Mouse (Mus musculus) left cerebral cortex, postnatal 4 days (tissue): ENCODE measurements around the gene Thap8. TPM values are rescaled to one million over a fixed set of nuclear protein-coding genes. Genes with fewer than 3 reads are reported as not detected.
"Not testable (repeated sequence)": the region's sequence is repeated elsewhere in the genome, so short reads cannot be mapped to it uniquely, and the experiment has no call there.

Experiments
- DNase-seq: peaks from one replicate; pipeline ENCODE4 v3.0.0-alpha.2; 2022
- intact Hi-C: fragments of 180-260 bp; cut with DNase I; formaldehyde crosslinking; loops from one replicate; pipeline ENCODE4 v1.15.1; 2025
- total RNA-seq, 2 experiments: library from RNA; stranded (reverse); gene quantifications; 2 replicates each; pipeline ENCODE4 v1.2.3; 2021

Gene Thap8
- total RNA-seq, result under 1 TPM; 0.40 to 0.54 TPM

DNA sequence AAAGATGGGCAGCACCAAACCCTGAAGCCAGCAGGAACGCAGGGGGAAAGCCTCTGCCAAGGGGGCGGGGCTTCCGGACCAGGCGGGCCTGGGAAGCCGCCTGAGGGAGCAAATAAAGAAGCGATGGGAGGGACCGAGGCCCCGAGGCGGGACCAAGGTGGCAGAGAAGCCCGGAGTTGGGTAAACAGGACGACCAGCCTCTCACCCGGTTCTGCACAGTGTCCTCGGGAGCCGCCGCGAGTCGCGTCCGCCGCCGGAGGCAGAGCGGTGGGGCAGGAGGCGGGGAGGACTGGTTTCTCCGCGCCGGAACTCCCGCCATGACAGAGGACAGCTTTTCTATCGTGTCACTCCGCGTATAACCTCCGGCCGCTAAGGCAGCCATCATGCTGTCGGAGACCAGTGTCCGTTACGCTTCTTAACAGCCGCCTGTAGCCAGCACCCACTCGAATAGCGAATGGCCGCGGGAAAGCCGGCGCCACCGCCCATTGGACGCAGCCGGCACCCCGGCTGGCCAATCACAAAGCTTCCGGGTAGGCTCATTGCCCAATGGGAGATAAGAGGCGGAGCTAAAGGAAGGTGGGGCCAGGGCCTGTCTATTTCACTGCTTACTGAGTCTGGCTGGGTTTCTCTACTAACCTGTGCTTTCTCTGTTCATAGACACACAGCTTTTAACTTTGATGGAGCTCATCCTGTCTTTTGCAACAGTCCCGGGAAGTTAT lies at the start of gene Thap8, which contains the start of gene Wdr62:
Thap8 (plus strand) TSS at position 144 of the 719 bp plus-strand sequence.
Wdr62 (minus strand) TSS at position 469 of the 719 bp plus-strand sequence.
- peak; percentile 95 for DNase-seq
- intact Hi-C loops, result no loop called here

DNA sequence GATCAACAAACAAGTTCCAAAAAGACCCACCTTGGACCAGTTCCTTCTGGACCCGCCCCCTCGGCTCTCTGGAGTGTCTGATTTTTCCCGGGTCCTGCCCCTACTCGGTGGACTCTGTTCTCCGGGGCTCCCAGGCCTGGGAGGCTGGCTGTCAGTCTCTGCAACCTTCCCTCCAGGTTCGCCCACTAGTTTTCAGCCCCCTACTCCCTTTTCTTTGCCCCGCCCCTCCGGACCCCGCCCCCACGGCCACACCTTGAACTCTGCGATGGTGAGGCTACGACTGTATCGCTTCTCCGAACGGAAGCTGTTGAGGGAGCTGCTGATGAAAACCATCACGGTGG lies 48.6 kb upstream of the Thap8 start:
- no peak for DNase-seq
- intact Hi-C loops, result no loop called here

DNA sequence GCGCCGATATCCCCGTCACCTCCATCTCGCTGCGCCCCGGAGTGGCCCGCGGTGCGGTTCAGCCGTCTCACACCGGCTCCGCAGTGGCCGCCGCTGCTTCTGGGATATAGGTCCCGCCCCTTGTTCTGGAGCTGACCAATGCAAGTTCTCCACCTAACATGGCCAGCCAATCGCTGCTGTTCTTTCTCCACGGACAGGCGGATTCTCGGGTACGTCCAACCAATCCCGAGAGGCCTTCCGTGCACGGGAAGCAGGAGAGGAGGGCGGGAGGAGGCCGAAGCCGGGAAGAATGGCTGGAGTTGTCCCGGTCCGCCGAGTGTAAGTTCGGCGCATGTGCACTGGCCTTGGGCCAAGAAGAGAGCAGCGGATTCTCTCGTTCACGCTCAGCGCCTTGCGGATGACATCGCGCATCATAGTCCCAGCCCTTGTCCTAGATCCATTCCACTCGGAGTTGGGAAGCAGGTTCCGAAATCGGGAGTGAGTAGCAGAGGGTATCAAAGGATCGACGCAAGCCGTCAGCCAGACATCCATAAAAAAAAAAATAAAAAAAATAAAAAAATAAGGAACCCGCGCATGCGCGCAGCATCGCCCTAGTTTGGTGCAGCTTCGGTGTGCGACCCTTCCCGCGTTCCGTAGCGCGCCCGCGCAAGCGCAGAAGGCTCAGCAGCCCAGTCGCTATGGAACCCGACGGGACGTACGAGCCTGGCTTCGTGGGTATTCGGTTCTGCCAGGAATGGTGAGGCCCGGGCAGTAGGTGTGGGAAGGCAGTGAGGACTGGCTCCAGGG lies 48.0 kb upstream of the Thap8 start, which contains the start of the genes Polr2i and Tbcb:
Polr2i (plus strand) TSS at position 280 of the 786 bp plus-strand sequence.
Tbcb (minus strand) TSS at position 604 of the 786 bp plus-strand sequence.
- intact Hi-C loops, result no loop called here
- DNase-seq, result peak; percentile 99

DNA sequence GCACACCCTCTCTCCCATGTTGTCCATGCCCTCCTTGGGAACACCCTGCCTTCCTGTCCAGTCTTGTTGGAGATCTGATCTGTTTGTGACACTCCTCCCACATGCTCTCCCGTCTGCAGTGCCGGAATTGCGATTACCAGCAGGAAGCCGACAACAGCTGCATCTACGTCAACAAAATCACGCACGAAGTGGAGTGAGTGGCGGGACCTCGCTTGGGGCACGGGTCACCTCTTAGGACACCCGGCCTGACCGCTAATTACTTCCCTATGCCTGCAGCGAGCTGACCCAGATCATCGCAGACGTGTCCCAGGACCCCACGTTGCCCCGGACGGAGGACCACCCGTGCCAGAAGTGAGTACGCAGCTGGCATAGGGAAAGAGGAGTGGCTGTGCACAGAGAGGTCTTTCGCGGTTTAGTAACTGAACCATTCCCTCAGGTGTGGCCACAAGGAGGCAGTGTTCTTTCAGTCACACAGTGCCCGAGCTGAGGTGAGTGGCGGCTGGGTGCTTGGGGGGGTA lies 47.2 kb upstream of the Thap8 start:
- intact Hi-C loops, result no loop called here

DNA sequence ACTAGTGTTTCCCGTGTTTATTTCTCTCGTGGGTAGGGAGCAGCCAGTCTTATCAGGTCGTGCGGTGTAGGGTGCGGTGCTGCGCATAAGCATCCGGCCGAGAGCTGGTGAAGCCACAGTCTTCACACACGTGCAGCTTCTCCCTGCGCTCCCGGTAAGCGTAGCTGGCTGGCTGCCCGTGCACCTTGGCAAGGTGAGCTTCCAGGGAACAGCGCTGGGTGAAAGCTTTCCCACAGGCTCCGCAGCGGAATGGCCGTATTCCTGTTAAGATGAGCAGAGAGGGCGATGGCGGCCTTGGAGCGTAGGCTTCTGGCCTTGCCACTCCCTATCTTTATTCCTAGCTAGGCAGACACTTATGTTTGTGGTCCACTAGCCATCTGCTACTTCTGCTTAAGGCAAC lies 46.5 kb upstream of the Thap8 start:
- peak; percentile 29 for DNase-seq
- intact Hi-C loops, result no loop called here

More for the DNA sequence above, 47.2 kb upstream of the Thap8 start:
- peak; percentile 71 for DNase-seq

DNA sequence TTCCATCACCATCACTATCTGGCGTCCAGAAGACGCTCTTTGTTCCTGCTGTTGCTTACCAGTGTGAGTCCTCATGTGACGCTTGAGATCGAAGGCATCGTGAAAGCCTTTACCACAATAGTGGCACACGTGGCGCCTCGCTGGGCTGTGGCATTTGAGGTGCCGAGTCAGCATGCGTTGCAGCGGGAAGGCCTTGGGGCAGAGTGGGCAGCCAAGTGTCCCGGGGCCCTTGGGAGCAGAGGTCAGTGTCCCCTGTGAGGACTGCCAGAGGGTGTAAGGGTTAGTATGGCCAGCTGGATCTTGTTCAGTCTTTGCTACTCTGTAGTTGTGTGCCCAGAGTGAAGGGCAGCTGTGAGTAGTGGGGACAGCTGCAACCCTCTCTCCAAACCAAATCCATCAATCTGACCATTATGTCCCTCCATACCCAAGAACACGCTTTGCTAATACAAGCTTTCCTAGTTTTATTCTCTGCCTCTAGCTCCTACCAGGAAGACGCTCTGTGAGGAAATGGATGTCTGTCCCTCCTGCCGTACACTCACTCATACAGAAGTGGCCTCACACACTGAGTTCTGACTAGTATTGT lies 45.5 kb upstream of the Thap8 start:
- intact Hi-C loops, result no loop called here
- no peak for DNase-seq

DNA sequence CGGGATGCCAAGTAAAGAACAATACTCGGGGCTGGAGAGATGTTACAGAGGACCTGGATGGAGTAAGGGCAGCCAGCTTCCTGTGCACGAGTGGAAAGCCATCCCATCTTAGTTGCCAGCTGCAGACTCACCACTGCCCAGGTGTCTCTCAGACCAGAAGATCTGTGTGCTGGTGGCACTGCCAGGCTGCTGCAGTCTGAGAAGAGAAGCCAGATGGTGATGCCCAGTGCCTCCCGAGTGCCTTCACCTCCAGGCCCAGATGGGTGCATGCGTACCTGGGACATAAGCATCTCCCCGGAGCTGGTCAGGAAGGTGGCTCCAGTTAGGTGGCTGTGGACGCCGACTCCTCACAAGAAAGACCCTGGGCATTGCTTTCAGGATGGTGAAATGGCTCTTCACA lies 44.8 kb upstream of the Thap8 start:
- DNase-seq, result no peak
- intact Hi-C loops, result no loop called here

DNA sequence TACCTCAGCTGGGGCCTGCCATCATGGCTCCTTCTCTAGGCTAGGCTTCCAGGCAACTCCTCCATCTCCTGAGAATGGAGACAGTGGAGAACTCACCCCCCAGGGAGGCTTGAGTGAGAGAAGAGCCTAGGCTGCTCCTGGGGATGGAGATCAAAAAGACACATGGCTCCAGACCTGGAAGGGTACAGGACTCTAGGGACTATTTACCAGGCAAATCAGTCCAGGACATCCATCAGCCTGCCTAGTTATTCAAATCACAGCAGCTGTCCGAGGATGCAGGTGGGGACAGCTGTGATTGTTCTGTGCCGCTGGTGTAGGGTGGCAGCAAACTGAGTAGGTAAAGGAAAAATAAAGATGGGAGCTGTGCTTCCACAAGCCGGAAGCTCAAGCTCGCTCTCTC lies 44.3 kb upstream of the Thap8 start, which contains the start of gene Ovol3:
Ovol3 (minus strand) TSS at position 101 of the 400 bp plus-strand sequence.
- intact Hi-C loops, result no loop called here
- no peak for DNase-seq

DNA sequence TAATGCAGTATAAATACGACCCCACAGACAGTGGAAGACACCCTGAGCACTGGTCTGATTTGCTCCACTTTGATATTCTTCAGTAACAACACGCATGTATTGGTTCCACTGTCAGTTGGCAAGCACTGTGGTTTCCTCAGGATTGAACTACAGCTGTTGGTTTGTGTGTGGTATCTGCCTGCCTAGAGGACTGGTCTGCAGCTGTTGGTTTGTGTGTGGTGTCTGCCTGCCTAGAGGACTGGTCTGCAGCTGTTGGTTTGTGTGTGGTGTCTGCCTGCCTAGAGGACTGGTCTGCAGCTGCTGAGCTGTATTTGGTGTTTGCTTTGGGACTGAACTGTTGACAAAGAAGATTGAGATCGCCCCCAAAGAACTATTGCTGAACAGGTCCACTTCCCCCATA lies 42.5 kb upstream of the Thap8 start:
- intact Hi-C loops, DNase-seq: not testable (repeated sequence)

DNA sequence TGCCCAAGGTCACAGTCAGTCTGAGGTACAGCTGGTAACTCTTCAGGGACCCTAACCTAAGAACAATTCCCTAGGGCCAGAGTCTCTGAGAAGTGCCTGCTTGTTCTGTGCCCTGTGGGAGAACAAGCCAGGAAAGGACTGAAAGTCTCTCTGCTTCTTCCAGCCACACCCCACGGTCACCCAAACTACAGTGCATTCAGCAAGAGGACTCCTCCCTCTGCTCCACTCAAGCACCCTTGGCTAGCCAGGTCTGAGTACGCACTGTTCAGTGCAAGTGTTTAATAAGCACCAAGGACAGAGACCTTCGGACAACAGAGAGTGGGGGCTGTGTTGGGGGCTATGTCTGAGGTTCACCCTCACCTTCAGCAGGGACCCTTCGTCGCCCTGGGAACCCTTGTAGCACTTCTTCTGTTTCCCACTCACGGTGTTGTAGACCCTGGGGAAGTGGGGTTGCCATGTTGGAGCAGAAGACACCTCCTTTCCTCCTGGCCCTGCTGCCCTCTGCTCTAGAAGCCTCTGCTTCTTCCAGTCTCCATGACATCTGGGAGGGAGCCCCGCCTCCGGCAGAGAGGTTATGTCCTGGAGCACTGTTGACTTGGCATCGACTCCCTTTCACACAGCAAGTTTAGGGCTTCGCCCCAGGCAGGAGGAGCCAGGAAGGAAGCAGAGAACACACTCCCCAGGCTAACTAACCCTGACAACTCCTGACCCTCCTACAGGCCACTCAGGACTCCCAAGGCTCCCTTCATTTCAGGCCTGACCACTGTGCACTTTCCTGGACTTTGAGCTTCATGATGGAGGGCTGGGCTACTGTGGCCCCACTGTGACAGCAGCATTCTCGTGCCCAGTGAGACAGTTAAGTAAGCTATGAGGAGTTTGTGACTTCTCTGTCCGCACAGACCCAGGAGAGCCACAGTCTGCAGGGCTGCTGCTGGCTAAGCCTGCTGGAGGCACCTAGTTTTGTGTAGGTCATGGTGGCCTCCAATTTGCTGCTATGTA lies 27.6 kb upstream of the Thap8 start:
- no peak for DNase-seq
- intact Hi-C loops, result no loop called here

DNA sequence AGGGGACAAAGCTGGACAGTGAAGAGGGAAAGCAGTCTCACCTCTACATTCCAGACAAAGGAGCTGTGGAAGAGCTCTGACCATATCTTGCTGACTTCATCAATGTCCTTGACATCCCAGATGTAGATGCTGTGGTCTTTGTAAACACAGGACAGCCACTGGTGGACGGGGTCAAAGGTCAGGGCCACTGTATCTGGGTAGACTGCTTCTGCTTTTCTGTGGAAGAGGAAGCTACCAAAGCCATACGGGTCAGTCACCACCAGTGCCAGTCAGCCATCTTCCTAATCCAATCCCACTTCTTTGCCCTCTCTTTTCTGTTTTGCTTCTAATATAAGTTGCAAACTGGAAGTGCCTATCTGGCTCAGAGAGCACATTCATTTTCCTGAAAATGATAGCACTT lies 14.9 kb upstream of the Thap8 start:
- intact Hi-C loops, result no loop called here
- no peak for DNase-seq

DNA sequence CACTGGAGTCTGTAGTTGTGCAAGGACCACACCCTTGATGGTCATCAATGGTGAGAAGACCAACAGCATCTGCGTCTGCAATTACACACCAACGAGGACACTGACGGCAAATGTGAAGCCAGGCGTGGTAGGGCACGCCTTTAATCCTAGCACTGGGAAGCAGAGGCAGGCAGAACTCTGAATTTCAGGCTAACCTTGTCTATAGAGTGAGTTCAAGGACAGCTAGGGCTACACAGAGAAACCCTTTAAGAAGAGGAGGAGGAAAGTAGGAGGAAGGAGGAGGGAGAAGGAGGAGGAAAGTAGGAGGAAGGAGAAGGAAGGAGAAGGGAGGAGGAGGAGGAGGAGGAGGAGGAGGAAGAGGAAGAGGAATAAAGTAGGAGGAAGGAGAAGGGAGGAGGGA lies 14.4 kb upstream of the Thap8 start:
- intact Hi-C loops, result no loop called here
- DNase-seq, result no peak

DNA sequence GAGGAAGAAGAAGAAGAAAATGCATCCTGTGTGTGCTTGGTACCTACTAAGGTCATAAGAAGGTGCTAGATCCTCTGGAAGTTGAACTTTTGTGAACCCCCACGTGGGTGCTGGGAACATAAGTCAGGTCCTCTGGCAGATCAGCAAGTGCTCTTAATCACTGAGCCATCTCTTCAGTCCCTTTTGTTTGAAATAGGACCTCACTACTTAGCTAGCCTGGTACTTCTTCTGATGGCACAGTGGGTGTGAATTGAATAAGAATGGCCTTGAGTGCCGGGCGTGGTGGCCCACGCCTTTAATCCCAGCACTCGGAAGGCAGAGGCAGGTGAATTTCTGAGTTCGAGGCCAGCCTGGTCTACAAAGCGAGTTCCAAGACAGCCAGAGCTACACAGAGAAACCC lies 14.0 kb upstream of the Thap8 start:
- DNase-seq, result no peak
- intact Hi-C loops, result no loop called here

DNA sequence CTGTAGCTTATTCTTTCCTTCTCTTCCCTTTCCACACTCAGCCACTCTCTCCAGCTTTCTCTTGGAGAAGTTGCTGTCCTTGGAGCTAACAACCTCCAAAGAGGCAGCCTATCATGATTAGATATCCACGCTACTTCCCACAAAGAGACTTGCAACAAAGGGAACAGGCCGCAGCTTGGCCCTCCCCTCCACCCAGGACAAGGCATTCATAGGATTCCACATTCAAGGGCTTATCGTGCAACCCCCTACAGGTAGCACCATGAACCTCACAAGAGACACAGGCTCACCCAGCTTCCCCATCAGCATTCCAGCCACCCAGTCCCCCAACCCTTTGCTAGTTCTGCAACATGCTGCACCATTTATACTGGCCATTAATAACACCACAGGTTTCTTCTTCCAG lies 13.1 kb upstream of the Thap8 start:
- intact Hi-C loops, result no loop called here
- no peak for DNase-seq

DNA sequence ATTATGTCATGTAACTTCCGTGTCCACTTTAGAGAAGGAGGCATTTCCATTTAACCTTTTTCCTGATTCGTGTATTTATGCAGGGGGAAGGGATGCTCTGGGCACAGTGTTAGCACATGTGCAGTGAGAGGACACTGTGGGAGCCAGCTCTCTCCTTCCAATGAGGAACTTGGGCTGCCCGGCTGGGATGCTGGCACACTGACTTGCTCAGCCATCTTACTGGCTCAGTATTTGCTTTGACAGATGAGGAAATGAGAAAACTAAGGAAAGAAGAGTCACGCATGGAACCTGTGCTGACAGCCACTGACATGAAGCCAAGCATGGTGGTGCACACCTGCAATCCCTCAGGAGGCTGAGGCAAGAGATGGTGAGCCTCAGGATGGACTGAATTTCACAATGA lies 10.3 kb upstream of the Thap8 start:
- intact Hi-C loops, result no loop called here
- no peak for DNase-seq

DNA sequence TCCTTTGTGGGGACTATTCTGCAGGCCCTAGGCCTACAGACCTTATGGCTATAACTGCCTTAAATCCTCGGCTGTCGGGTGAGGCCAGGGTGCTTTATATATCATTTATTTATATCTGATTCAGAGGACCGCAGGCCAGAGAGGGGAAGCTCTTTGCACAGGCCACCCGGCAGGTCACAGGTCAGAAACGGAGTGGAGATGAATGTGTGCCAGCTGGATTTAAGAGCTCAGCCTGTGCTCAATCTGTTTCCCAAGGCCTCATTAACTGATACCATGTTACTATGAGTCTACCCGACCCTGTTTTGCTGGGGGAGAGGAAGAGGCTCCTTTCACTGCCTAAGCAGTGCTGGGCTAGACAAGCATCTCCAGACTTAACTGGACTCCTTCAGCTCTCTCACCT lies 5.5 kb upstream of the Thap8 start:
- intact Hi-C loops, result no loop called here

DNA sequence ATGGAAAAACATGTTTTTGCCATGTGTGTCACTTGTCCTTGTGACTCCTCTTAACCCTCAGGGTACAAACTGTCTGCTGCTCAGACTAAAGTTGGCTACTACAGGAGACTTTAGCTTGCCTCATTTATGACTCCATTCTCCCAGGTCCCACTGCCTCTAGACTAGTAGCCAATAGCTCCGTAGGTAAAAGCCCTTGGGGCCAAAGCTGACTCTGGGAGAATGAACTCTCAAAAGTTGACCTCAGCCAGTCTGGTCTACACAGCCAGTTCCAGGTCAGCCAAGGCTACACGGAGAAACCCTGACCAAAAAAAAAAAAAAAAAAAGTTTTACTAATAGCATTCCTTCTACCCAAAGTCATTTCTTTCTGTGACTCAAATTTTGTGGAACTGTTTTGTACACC lies 983 bp upstream of the Thap8 start:
- intact Hi-C loops, result no loop called here
- no peak for DNase-seq

More for the DNA sequence above, 5.5 kb upstream of the Thap8 start:
- DNase-seq, result no peak

DNA sequence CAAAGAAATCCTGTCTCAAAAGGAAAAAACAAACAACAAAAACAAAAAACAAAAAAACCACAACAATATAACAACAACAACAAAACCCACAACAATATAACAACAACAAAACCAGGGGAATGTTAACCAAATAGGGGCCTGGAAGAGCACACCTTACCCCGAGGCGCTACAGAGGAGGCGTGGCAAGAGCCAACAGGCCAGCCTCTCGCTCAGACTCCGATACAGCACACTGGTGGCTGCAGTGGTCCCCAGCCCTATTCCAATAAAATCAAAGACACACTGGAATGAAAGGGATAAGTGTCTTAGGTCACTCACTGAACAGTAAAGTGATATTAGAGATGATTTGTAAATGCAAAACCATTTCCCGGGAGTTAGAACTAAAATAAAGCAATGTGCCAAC lies 358 bp upstream of the Thap8 start:
- intact Hi-C loops, result no loop called here
- DNase-seq, result no peak

DNA sequence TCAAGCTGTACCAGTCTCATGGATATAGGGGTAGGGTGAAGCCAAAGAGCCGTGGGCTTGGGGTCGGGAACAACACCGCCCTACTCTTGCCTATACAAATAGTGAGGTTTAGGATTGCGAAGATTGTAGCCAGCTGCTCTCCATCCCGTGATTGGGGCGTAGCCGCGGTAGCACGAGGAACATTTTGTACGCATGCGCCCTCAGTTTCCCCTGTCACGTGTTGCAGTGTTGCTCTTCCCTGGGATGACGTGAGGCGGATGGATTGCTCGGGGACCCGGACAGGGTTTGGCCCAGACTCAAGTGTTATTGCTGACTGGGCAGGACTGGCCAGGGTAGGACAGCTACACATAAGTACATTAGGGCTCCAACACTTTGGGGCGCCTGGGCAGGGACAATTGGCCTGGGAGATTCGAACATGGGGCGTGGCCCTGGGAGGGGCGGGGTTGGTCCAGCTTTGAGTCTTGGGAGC lies 810 bp downstream of the Thap8 start:
- intact Hi-C loops, result no loop called here

DNA sequence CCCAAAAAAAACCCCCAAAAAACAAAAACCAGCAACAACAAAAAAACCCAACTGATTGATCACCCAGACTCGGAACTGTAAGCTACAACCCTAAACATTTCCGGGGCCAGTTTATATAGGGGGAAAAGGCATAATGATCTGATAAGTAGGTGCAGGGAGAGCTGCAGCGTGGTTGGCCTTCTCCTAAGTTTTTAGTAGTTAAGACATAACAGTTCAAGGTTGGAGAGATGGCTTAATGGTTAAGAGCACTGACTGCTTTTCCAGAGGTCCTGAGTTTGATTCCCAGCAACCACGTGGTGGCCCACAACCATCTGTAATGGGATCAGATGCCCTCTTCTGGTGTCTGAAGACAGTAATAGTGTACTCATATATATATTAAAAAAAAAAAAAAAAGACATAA lies 1.6 kb downstream of the Thap8 start:
- no peak for DNase-seq
- intact Hi-C loops, result no loop called here

More for the DNA sequence above, 810 bp downstream of the Thap8 start:
- peak; percentile 88 for DNase-seq
